Mouse (Mus musculus): ENCODE results near the gene Nav2.

The Nav2 gene

DNA sequence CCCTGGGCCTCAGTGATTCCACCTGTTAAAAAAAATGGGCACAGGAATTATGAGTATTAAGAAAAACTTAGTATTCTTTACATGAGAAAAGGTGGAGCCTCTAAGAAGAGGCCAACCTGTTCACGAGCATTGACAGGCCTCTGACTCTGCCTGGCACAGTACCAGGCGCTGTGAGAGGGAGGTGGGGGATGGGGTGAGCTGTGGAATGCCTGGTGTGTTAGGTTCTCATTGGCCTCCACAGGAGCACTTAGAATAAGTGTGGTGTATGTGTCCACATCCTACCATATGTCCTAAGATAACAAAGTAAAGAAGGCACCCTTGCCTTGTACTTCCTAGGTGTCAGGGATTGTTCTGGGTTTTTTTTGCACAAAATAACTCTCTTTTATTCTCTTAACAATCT, 340.9 kb downstream of the Nav2 start:
- no peak for DNase-seq (ENCODE audit: low read depth, low spot score)

DNA sequence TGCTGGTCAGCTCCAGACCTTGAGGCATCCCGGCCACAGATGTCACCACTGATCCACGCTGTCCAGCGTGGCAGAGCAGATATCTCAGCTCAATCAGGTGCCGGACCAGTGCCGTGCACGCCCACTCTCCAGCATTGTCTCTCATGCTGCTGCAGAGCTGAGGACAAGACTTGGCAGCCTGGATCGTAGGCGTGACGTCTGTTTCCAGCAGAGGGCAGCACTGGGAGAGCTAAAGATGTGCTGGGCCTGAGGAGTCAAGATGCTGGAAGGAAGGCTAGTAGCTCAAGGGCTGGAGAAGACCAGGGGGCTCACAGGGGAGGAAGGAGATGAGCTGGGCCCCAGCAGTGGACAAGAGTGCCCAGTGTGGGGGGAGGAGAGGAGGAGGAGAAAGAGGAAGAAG, 341.5 kb downstream of the Nav2 start:
- peak; percentile 27 for DNase-seq (ENCODE audit: low read depth, low spot score)

DNA sequence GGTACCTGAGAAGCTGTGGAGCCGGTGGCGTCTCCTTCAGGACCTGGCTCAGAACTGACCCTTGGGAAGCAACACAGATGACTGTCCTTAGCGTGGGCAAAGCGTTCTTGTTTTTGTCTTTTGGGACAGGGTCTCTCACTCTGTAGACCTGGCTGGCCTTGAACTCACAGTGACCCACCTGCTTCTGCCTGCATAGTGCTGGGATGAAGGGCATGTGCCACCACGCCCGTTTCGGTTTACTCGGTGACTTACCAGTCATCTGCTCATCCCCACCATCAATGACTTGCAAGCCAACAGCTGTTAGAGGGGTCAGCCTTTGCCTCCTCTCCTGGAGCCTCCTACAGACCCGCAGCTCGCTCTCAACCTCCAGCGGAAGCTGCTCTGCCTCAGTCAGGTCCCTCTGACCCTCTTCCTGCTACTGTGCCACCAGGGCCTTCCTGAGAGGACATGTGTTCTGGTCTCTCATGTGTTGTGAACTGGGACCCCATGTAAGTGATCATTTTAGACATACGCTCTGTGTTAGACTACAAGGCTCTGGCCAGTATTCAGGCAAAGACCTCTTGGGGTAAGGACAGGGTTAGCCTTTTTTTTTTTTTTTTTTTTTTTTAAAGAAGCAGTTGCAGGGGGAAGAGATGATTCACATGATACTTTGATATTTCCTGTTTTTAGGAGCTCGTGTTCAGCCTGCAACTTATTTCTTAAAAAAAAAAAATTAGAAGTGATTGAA, 342.2 kb downstream of the Nav2 start:
- no peak for DNase-seq (ENCODE audit: low read depth, low spot score)

DNA sequence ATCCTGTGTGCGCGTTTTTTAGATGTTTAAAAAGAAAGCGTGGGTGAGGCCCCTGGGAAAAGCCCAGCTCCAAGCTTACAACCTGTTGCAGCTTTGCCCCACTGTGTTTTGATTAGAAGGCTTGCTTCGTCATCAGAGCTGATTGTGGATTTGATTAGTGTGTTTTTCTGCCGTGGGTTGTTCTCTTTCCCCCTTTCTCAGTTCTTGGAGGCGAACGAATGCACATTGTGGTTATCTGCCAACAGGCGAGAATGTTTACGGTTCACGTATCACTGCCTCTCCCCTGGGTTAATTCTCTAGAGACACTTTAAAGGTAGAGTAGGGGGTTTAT, 342.8 kb downstream of the Nav2 start:
- no peak for DNase-seq (ENCODE audit: low read depth, low spot score)

DNA sequence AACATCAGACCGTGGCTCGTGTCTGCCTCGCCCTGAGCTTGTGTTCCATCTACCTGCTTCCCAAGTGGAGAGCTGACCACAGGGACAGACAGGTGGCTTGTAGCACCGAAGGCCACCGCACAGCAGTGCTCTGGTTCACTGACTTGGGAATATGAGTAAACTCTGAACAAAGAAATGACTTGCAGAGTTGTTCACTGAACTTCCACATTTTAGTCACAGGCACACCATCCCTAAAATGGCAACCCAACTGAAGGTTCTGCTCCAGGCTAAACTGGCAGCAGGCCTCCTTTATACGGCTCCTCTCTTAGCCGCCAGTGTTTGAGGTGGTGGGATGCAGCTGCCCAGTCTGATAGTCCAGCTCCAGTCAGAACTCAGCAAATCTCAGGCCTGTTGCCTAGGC, 343.9 kb downstream of the Nav2 start:
- no peak for DNase-seq (ENCODE audit: low read depth, low spot score)

DNA sequence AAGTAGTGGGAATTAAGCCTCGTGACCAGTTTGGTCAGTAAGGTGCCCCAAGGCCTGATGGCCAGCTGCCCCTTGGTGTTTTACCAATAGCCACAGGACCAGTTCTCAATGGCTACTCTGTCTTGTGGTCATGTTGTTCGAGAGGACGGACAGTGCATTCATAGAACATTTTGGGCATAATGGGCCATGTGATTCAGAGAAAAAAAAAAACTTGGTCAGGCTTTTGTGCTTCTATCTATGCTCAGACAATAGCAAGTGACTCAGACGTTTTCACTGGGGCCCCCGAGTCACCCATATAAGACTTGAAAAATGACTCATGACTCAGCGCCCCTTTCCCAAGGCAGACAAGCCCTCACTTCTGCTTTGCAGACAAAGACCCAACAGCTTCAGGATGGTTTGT, 344.4 kb downstream of the Nav2 start:
- DNase-seq (ENCODE audit: low read depth, low spot score) = no peak

- no peak for DNase-seq (ENCODE audit: low read depth, low spot score)
Observed at GRCm38 (mm10) chr7:49255053-49255452, 346.5 kb downstream of the Nav2 start.

DNA sequence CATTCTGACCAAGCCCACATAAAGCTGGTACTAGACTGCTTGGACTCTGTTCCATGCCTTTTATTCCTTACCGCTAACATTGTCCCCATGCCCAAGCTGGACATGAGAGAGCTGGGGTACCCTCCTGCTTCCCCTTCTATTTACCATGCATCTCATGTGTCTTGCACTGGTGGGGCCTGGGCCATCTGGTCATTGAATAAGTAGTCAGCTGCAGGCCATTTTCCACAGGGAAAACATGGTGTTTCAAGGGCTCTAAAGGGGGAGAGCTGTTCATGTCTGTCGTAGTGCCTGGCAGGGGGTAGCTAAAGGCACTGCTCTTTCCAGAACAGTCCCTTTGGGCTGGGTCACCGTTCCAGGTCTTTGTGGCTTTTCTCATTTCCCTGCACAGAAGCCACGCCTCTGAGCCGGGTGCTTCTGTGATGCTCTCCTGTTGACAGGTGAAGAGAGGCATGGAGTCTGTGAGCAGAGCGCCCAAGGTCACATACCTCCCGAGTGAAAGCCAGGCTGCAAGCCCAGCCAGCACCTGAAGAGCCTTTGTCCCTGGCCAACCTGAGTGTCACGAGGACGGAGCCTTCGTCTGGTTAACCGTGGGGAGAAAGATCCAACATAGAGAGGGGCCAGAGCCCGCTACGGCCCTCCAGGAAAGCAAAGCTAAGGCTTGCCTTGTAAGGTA, 348.9 kb downstream of the Nav2 start:
- DNase-seq (ENCODE audit: low read depth, low spot score) = no peak

DNA sequence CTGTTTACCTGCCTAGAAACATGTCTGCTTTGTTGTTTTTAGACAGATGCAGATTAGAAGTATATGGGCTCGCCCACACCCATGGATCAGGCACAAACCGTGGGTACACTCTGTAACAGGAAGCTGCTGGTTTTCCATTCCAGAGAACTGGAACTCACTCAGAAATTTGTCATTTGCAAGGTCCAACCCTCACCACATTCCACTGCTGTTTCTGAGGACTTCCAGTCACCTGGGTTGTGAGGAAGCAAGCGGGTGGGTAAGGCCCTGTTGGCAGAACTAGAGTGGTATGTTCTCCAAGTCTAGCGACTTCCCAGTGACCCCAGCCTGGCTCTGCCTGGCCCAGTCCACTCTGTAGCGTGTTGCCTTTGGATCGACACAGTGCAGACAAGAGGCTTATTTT, 349.6 kb downstream of the Nav2 start:
- no peak for DNase-seq (ENCODE audit: low read depth, low spot score)

DNA sequence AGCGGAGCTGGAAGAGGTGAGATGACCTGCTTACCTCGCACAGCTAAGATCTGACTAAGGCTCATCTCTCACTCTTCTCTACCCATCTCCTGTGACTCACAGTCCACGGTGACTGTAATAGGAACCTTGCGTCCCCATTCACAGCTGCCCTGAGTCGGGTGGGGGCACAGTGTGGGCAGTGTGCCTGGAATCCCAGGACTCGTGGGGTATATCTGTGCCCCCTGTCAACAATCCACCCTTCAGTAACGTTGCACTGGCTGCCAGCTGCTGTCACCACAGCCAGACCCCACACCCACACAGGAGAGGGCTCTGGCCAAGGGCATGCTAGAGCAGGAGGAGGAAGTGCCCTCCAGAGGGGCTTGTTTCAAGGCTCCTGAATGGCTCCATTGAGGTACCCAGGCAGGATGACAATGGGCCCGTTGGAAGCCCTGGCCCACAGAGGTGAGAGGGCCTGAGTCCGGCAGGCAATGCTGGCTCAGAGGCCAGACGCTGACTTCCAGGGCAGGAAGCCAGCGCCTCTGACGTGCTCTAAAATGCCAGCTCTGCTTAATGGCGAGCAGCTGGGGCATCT, 353.5 kb downstream of the Nav2 start:
- no peak for DNase-seq (ENCODE audit: low read depth, low spot score)

DNA sequence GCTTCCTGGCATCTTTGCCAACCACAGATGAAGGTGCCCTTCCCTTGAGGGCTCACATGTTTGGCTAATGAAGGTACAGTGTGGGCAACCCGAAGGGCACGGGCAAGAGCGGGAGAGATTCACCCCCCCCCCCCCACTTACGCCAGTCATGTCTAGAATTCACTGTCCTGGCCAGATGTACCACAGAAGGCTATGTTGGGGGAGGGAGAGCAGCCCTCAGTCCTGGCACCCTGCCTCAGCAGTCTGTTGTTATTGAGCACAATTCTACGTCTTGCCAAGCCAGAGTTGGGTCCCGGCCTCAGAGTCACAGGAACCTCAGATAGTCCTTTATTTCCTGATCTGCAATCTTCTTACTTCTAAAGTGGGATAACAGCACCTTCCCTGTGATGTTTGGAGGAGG, 357.9 kb downstream of the Nav2 start:
- DNase-seq (ENCODE audit: low read depth, low spot score) = no peak

DNA sequence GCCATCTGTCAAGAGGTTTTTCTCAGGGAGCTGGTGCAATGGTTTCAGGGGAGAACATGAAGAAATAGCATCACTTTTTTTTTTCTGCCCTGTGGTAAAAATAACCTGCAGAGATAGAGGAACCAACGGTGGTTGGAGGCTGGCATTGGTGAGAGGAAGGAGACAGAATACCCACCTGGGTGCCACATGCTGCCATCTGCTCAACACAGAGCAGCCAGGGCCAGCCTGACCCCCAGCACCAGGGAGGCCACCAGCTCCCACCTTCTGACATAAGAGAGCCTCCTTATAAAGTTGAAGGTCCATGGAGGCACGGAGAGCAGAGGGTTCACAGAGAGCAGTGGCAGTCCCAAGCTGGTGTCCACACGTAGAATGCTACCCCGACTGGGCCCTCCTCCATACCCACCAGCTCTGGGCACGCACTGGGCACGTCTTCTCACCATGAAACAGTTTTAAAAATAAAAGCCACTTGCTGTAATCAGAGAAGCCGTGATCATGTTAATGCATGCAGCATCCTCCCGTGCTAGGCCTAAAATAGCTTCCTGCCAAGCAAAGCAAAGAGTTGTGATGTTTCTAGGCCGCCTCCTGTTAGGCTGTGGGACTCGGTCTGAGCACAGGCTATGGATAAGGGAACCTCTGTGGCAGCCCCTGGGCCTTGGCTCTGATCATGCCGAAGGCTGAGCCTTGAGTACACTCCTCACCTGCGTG, 359.3 kb downstream of the Nav2 start:
- DNase-seq (ENCODE audit: low read depth, low spot score) = no peak

DNA sequence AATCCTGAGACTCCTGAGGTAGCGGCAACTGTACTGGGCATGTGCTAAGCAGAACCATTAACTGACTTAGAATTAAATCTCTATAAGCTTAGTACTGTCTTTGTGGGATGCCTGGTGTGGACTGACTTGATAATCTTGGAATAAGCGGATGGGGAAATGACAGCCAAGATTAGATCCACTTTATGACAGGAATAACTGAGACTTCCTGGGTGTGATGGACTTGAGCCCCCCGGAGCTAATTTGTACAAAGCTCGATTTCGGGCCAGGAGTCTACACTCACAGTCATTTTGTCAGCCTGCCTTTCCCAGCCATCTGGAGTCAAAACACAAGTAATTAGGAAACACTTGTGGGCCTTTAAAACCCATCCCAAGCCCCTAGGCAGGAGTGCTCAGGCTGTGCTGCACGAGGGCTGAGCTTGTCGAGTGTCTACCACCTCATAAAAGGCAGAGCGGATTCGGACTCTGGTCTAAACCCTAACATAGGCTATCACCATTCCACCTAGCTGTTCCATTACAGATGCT, 359.9 kb downstream of the Nav2 start:
- DNase-seq (ENCODE audit: low read depth, low spot score) = no peak

DNA sequence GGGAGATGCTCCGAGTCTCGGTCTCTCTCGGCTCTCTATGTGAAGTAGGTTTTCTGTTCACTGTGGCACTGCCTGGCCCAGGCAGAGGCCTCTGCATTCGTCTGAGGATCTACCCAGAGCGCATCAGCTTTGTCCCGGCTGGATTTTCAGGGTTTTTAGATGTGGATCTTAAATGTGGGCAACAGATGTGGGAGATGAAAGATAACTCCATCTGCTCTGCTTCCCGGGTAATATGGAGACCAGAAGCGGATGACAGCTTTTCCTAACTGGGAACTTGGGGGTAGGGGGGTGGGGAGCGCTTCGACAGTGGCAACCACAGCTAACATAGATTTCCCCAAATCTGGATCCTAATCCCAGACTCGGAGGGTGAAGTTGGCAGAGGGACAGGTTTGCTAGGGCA, 362.3 kb downstream of the Nav2 start:
- no peak for DNase-seq (ENCODE audit: low read depth, low spot score)

GRCm38 (mm10) chr7:49272445-49273439, 364.2 kb downstream of the Nav2 start:
- peak; percentile 24 for DNase-seq (ENCODE audit: low read depth, low spot score)

GRCm38 (mm10) chr7:49273907-49274656, 365.6 kb downstream of the Nav2 start:
- no peak for DNase-seq (ENCODE audit: low read depth, low spot score)

- no peak for DNase-seq (ENCODE audit: low read depth, low spot score)
Observed at GRCm38 (mm10) chr7:49274676-49275075, 366.2 kb downstream of the Nav2 start.

DNA sequence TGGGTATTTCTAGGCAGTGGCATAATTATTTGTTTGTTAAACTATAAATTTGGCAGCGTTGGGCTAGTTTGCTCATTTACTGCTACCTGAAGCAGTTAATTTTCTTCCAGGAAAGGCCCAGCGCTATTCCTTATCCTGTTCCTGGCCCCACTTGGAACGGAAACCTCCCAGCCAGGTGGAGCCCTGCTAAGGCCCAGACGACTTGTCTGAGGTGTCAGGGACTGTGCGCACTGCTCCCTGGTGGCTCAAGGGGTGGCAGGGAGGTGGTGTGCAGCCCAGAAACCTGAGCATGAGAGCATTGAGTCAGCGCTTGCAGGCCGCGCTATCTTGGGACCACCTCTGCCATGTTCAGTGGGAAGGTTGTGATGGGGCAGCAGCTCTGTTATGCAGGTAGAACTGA, 367.6 kb downstream of the Nav2 start:
- no peak for DNase-seq (ENCODE audit: low read depth, low spot score)

DNA sequence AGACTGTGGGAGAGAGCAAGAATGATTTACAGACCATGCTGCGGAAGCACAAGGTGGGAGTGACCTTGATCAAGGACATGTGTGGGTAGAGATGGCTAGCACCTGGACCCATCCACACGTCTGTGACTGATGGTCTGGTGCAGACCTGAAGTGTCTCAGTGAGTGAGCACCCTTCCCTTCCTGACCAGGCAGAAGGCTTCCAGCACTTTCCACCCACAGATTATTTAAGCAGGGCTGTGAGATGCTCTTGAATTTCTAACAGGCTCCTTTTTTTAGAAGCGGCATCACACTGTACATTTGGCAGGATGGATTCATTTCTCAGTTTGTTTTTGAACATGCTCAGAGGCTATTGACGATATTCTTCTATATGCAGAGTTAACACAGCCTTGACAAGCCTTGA, 369.2 kb downstream of the Nav2 start:
- DNase-seq (ENCODE audit: low read depth, low spot score) = no peak

DNA sequence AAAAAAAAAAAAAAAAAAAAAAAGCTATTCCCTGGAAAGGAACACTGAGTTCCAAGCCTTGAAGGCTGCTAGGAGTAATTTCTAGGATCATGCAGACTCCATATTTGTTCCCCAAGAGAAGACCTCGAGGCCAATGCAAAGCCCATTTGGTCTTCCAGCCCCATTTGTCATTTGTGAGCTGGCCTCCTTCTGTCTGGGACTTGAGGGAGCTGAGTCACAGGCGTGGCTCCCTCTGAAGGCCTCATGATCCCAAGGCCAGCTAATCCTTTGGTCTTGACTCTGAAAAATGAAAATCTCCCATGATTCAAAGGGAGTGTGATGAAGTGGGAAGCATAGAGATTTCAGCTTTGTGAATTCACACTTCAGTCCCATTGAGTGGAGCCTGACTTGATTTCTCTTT, 370.0 kb downstream of the Nav2 start:
- DNase-seq (ENCODE audit: low read depth, low spot score) = no peak

- no peak for DNase-seq (ENCODE audit: low read depth, low spot score)
Observed at GRCm38 (mm10) chr7:49280427-49280826, 371.9 kb downstream of the Nav2 start.
